Mouse (Mus musculus) liver, embryonic 16.5 days (tissue): ENCODE results near the gene Rgs10. TPM values are rescaled to one million over a fixed set of nuclear protein-coding genes. Genes with fewer than 3 reads are reported as not detected.
A peak's percentile ranks its signal among the peaks of the same experiment; 100 is the strongest.
"Not testable (repeated sequence)": the region's sequence is repeated elsewhere in the genome, so short reads cannot be mapped to it uniquely, and the experiment has no call there.

Experiments used
- ATAC-seq: fragments of 200-750 bp; cut with Nextera tagmentation; 2 replicates; pipeline ENCODE4 v1.8.0; 2017; ENCODE audit warnings: low read depth, mild to moderate bottlenecking, moderate number of reproducible peaks, moderate library complexity
- H3K27ac ChIP-seq: fragments of 300-500 bp; sonication (generic); 2 replicates; pipeline ENCODE4 v1.5.1; 2014; ENCODE audit warnings: mild to moderate bottlenecking, low read length
- H3K27me3 ChIP-seq: fragments of 300-500 bp; sonication (generic); 2 replicates; pipeline ENCODE4 v1.6.1; 2014; ENCODE audit warnings: low read depth, low read length, mixed read lengths; ENCODE audit not compliant: control insufficient read depth, insufficient read depth
- H3K36me3 ChIP-seq: fragments of 300-500 bp; sonication (generic); 2 replicates; pipeline ENCODE4 v1.6.1; 2014; ENCODE audit warnings: mild to moderate bottlenecking; ENCODE audit not compliant: control insufficient read depth, insufficient read depth
- H3K4me1 ChIP-seq: fragments of 300-500 bp; sonication (generic); 2 replicates; pipeline ENCODE4 v1.6.1; 2014; ENCODE audit warnings: low read depth, low read length, mixed read lengths; ENCODE audit not compliant: control insufficient read depth
- H3K4me2 ChIP-seq: fragments of 300-500 bp; sonication (generic); 2 replicates; pipeline ENCODE4 v1.6.1; 2014; ENCODE audit warnings: low read depth, low read length, mixed read lengths
- H3K4me3 ChIP-seq: fragments of 300-500 bp; sonication (generic); 2 replicates; pipeline ENCODE4 v1.5.1; 2014; ENCODE audit warnings: low read depth, mild to moderate bottlenecking, low read length
- H3K9ac ChIP-seq: fragments of 300-500 bp; sonication (generic); 2 replicates; pipeline ENCODE4 v1.6.1; 2014; ENCODE audit warnings: low read depth, low read length
- H3K9me3 ChIP-seq: fragments of 300-500 bp; sonication (generic); replicated peaks from 2 replicates; pipeline ENCODE4 v1.6.1; 2016; ENCODE audit warnings: low read length; ENCODE audit not compliant: control insufficient read depth
- WGBS: fragments of 180-500 bp; shearing (Covaris S2); extraction: QIAGEN DNeasy Blood & Tissue Kit; methylation state at CpG from one replicate; pipeline ENCODE4 v1.1.7; 2014; ENCODE audit not compliant: insufficient replicate concordance; 5-methylcytosine and 5-hydroxymethylcytosine counted together
- polyA plus RNA-seq: library from polyadenylated mRNA; unstranded; fragments of >200 nt; fragmentation: Nextera tagmentation; extraction: Ambion mirVana; gene quantifications from 2 replicates; pipeline ENCODE4 v1.2.1, GENCODE M21; 2015

Gene Rgs10
- polyA plus RNA-seq, 1 experiment from 2014 or later, result 27.6 TPM

DNA sequence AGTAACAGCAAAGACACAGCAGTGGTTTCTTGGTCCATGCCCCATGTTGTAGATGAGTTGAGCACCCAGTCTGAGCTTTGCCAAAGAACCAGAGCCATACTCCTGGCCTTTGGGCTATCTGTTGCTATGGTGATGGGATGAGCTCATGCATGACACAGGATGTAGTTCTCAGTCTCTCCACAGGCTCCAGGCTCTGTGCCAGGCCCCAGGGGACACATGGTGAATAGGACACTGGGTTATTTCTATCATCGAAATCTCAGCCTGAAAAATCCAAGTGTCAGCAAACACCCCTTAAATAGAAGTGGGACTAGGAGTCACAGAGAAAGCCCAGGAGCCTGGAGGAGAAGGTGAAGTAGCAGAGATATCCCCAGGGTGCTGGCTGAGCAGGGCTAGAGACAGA lies 70.0 kb downstream of the Rgs10 start:
- Histone ChIP-seq H3K9me3 (no peaks in the 10 kb centered on the region), H3K4me3 (no peak overlapping the region), H3K4me1 (no peaks in the 10 kb centered on the region), H3K4me2 (no peak overlapping the region), H3K9ac (no peak overlapping the region), H3K27ac (no peak overlapping the region), H3K36me3 (no peaks in the 10 kb centered on the region), H3K27me3 (no peaks in the 10 kb centered on the region)
- 38% methylated on average over 1 of the region's 1 CpGs for WGBS
- no peak for ATAC-seq

DNA sequence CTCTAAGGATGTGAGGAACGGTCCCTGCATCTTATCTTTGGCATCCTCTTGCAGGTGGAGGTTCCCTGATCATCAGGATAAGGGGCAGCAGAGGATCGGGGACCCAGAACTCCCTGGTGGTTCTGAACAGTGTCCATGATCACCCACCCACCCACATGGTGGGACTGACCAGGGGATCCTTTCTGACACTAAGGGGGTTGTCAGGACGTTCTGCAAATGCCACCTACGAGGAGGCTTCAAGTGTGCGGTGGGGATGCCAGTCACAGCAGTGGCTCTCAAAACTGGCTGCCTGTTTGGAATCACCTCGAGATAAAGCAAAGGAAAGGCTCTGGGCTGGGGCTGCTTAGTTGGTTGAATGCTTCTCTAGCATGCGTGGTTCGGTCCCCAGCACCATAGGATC lies 71.6 kb downstream of the Rgs10 start:
- Histone ChIP-seq H3K36me3 (no peaks in the 10 kb centered on the region), H3K27ac (no peak overlapping the region), H3K4me1 (no peaks in the 10 kb centered on the region), H3K9ac (no peak overlapping the region), H3K4me3 (no peak overlapping the region), H3K4me2 (no peak overlapping the region), H3K9me3 (no peaks in the 10 kb centered on the region), H3K27me3 (no peaks in the 10 kb centered on the region)
- 55% methylated on average over 8 of the region's 8 CpGs for WGBS
- no peak for ATAC-seq

DNA sequence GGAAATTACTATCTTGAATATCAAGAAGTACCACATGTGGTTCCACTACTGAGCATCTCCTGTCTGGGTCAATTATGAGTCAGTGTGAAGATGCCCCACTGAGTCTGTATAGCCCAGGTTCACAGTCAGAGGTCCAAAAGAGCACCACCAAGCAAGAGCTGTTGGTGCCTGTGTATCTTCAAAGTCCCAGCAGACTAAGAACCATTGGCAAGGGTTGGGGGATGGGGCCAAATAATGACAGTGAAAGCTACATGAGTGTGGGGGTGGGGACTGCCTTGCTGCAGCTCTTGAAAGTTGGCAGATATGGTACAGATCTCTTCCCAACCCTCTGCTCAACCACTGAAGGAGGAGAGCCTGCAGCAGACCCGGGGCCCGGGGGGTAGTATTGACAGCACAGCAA lies 72.0 kb downstream of the Rgs10 start:
- no peaks in the 10 kb centered on the region for H3K36me3 ChIP-seq
- 48% methylated on average over 2 of the region's 2 CpGs for WGBS
- no peaks in the 10 kb centered on the region for H3K4me1 ChIP-seq
- no peak for ATAC-seq
- H3K9me3 ChIP-seq, result no peaks in the 10 kb centered on the region
- no peak overlapping the region for H3K9ac ChIP-seq
- H3K4me2 ChIP-seq, result no peak overlapping the region
- no peak overlapping the region for H3K4me3 ChIP-seq
- H3K27me3 ChIP-seq, result no peaks in the 10 kb centered on the region
- no peak overlapping the region for H3K27ac ChIP-seq

DNA sequence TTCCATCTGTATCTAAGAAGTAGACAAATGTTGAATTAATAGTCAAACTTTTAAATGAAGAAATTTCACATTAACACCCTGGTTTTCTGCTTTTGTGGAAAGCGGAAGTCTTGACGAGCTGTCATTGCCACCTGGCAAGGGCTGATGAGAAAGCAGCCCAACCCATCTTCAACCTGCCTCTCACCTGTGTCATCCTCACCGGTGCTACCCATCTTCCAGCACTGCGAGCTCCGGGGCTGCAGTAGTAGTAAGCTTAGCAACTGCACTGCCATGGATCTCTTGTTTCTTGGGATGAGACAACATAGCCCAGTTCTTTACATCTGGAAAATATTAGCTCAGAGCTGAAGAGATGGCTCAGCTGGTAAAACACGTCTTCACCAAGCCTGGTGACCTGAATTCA lies 72.9 kb downstream of the Rgs10 start:
- H3K4me3 ChIP-seq, result no peak overlapping the region
- H3K4me1 ChIP-seq, result no peaks in the 10 kb centered on the region
- H3K4me2 ChIP-seq, result no peak overlapping the region
- H3K27me3 ChIP-seq, result no peaks in the 10 kb centered on the region
- H3K27ac ChIP-seq, result no peak overlapping the region
- no peaks in the 10 kb centered on the region for H3K9me3 ChIP-seq
- no peak for ATAC-seq
- H3K9ac ChIP-seq, result no peak overlapping the region
- no peaks in the 10 kb centered on the region for H3K36me3 ChIP-seq
- 69% methylated on average over 6 of the region's 6 CpGs for WGBS

DNA sequence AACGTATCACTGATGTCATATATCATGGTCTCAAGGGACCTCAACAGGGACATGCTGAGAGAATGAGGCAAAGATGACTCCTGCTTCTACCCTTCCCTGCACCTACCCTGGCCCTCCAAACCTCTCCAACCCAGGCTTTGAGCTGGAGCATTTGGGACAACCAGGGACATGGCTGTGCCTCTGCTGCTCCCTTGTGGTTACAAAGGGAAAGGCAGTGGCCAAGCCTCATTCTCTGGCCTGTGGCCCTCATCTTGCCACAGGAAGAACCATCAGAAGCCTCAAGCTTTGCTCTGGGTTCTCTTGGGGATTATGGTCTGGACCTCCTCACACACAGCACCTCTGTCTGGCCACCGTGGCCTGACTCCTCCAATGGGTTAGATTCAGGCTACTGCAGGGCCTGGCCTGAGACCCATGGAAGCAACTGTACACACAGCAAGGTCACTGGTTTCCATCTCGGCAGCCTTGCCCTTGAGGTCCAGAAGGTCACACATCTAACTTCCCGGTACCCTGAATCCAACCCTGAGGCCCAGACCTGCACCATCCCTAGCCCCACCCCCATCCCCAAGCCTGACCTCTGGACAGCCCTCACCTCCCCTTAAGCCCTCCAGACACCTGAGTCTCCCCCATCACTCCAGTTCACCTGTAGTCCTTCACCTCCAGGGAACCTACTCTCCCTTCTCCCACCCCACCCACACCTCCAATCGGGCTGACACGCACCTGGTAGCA lies 73.5 kb downstream of the Rgs10 start:
- WGBS, result 54% methylated on average over 6 of the region's 6 CpGs
- H3K4me2 ChIP-seq, result no peak overlapping the region
- no peaks in the 10 kb centered on the region for H3K9me3 ChIP-seq
- no peak overlapping the region for H3K27ac ChIP-seq
- H3K27me3 ChIP-seq, result no peaks in the 10 kb centered on the region
- no peaks in the 10 kb centered on the region for H3K4me1 ChIP-seq
- H3K9ac ChIP-seq, result no peak overlapping the region
- ATAC-seq, result peak; percentile 68
- no peaks in the 10 kb centered on the region for H3K36me3 ChIP-seq
- H3K4me3 ChIP-seq, result no peak overlapping the region

DNA sequence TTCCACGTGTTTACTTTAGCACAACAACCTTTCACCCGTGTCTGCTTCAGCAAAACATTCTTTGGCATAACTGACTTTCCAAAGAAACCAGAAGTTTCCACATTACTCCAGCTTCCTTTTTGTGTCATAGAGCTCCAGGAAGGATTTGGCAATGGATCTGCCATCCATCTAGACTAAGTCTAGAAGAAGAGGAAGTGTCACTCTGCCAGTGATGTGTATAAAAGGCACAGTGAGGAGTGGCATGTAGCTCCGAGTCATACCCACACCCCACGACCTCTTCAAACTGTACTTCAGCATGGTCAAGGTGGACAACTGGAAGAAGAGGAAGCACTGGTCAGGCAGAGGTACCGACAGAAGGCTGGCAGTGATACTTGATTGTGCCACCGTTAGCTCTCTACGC lies 74.1 kb downstream of the Rgs10 start:
- Histone ChIP-seq H3K9ac (no peak overlapping the region), H3K4me3 (no peak overlapping the region), H3K9me3 (no peaks in the 10 kb centered on the region), H3K27me3 (no peaks in the 10 kb centered on the region), H3K36me3 (no peaks in the 10 kb centered on the region), H3K4me1 (no peaks in the 10 kb centered on the region), H3K27ac (no peak overlapping the region), H3K4me2 (no peak overlapping the region)
- 60% methylated on average over 7 of the region's 7 CpGs for WGBS
- ATAC-seq, result no peak

DNA sequence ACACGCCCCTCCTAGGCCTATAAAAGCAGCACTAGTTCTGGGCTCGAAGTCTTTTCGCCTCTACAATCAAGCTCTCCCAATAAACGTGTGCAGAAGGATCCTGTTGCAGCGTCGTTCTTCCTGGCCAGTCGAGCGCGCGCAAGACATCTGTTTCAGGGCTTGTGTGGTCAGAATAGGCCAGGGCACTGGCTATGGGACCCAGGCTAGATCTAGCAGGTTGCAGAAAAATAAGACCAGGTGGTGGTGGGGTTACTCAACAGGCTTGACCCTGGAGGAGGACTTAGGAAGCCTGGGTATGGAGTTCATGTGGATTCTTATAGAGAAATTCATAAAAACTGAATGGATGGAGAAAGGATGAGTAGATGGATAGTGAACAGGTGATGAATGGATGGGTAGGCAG lies 75.9 kb downstream of the Rgs10 start:
- not testable (repeated sequence) for H3K27me3 ChIP-seq, H3K4me1 ChIP-seq, H3K9ac ChIP-seq, H3K36me3 ChIP-seq, H3K4me2 ChIP-seq, ATAC-seq, H3K27ac ChIP-seq, H3K4me3 ChIP-seq, H3K9me3 ChIP-seq
- 91% methylated on average over 7 of the region's 10 CpGs for WGBS

DNA sequence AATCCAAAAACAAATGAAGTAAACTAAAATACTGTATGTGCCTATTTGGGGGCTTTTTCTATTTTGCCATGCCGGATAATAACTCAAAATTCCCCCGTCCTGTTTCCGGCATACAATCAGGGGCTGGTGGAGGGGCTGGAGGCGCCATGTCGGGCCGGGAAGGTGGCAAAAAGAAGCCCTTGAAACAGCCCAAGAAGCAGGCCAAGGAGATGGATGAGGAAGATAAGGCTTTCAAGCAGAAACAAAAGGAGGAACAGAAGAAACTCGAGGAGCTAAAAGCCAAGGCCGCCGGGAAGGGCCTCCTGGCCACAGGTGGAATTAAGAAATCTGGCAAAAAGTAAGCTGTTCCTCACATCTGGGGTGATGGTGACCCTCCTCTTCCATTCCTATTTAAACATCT lies 78.2 kb downstream of the Rgs10 start:
- H3K36me3 ChIP-seq, H3K9me3 ChIP-seq, H3K4me1 ChIP-seq, H3K4me2 ChIP-seq, ATAC-seq, H3K27ac ChIP-seq, H3K27me3 ChIP-seq, H3K4me3 ChIP-seq, H3K9ac ChIP-seq: not testable (repeated sequence)
- 55% methylated on average over 9 of the region's 9 CpGs for WGBS

DNA sequence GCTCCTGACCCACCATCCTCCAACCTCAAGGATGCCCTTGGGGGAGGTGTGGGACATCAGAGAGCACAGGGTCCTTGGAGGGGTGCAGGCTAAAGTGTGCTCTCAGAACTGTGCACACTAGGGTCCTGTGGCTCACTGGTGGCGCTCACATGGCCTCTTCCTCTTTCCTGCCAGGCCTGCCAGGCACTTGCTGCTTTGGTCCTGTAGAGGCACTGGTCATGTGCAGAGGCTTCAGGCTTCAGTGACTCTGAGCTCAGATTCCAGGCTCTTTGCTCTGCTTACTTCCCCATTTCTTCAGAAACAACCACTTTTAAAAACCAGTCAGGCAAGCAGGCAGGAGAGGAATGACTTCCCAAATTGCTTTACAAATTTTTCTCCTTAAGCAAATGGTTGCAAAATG lies 85.7 kb downstream of the Rgs10 start:
- Histone ChIP-seq H3K9me3 (no peaks in the 10 kb centered on the region), H3K4me2 (no peak overlapping the region), H3K4me3 (no peak overlapping the region), H3K4me1 (no peaks in the 10 kb centered on the region), H3K36me3 (no peaks in the 10 kb centered on the region), H3K27ac (no peak overlapping the region), H3K27me3 (no peaks in the 10 kb centered on the region), H3K9ac (no peak overlapping the region)
- 25% methylated on average over 1 of the region's 1 CpGs for WGBS
- 0 out of 2 replicates have a peak, but pooled peaks have one; percentile 21 for ATAC-seq
